Mouse (Mus musculus): ENCODE results near the gene Tc2n.

Gene Tc2n

DNA sequence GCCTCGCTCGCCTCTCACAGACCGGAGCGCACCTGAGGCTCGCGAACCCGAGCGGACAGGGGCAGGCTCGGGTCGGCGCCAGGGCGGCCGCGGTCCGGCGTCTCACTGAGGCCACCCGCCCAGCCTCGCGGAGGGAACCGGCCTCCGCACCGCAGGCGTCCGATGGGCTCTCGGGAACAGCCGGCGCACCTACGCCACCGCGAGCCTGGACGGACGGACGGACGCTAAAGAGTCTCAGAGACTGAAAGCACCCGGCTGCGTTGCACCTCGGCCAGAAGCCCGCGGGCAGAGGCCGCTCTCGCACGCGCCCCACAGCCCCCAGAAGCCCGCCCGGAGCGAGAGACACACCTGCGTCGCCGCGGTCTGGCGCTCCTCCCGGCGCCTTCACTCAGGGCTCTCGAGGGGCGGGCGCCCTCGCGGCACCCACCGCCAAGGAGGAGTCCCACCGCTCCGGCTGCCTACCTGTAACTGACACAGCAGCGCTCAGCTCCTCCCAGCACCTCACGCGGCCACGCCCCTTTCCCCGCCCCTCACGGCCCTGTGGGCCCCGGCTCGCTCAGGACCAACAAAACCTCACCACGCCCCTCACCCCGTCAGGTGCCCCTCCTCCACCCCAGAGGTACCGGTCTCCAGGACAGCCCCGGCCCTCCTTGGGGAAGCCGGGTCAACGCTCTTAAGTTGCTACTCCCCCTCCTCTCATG lies at the start of gene Tc2n:
Tc2n (minus strand) TSS at position 470 of the 701 bp plus-strand sequence.
- WGBS = under 1% methylated on average over 75 of the region's 75 CpGs

DNA sequence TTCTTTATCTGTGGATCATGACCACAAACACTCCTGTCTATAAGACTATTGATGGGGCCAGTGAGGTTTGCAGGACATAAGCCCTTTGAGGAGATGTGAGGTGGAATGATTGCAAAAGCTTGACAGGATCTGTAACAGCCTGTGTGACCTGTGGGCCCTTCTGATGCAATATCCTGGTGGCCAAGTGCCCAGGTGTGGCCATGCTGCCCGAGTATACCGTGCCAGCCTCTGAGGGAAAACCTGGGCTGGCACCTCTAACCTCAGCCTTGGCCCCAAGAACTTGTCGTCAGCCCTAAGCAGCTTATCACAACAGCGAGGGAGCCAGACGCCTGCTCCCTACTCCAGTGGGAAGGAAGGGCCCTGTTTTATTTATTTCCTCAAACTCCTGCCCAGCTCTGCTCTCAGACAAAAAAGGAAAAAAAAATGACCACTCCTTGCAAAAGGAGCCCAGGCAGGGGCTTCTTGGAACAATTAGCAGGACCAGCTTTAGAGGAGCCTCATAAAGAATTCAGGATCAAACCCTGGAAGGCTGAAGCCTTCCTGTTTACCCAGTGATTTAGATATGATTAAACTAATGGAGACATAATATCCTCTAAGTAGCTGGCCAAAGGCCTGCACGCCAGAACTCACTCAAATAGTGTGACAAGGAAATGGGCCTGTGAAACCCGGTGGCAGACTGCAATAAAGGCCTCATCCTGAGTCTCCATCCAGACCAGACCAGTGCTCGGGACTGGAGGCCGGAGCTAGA lies 49.2 kb upstream of the Tc2n start:
- WGBS = 67% methylated on average over 9 of the region's 9 CpGs

DNA sequence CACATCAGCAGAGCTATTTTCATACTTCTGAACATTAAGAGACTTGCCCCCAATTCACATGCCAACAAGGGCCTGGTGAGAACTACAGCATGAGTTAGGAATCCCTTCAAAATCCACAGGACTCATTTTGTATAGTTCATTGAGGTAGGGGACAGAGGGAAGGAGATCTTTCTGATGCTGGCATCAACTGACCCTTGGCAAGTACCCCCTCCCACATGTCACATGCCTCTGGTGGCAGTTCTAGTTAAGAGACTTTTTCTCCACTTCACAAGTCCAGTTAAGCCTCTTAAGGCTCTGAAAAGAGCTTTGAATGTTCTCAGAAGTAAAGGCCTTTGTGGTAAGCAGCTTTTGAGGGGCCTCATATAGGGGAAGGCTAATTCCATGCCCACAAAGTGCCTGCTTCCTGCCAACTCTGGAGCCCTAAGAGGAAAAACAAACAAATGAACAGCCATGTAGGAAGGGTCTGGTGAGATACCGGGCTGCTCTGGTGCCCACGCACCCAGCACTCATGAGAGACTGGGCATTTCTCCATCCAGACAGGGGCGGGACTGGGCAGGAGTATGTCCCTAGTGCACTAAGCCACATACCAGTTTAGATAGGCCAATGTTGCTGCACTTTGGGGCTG lies 48.0 kb upstream of the Tc2n start:
- WGBS = 68% methylated on average over 3 of the region's 3 CpGs

DNA sequence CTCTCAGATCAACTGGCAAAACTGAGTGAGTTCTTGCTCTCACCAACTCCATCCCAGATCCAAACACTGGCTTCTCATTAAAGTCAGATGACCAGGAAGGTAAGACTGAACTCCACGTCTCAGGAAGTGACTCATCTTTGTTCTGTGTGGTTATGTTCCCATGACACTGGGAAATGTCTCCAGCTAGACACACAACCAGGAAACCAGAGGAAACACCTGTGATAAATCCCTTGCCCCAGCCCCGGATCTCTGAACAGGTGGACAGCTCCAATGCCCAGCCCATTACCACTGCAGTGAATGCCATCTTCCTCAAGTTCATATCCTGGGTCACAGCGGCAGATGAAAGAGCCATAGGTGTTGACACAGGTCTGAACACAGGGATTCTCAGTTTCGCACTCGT lies 46.5 kb upstream of the Tc2n start:
- 91% methylated on average over 5 of the region's 5 CpGs for WGBS

DNA sequence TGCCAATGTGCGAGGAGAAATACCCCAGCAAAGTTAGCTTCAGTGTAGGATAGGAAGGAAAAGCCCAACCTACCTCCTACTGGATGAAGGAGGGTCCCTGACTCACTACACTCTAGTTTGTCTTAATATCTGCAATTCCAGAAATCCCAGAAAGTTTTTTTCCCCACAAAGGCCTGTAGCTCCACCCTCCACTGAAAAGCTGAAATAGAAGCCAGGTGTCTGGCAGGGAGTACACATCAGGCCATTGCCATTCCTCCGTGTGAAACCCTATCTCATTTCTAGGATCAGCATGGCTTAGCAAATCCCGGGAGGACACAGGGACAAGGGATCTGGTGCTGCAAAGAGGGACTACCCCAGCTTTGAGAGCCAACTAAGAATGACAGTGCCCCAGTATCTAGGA lies 44.7 kb upstream of the Tc2n start:
- 83% methylated on average over 3 of the region's 3 CpGs for WGBS

DNA sequence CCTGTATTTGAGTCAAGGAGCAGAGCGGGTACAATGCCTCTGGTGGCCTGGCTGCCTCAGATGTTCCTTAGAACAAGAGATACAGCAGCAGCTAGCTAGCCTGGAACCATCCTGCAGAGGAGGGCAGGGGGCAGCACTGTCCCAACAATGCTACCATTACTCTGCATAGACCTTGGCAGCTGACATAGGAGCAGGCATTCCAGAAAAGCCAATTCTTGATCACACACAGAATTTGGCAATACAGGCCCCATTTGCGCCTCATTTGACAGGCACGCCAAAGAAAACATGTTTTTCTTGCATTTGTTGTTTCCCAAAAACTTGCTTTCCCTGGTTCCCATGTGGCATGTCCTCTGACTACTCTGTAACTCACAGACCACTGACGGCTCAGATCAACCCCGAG lies 43.7 kb upstream of the Tc2n start:
- 87% methylated on average over 5 of the region's 5 CpGs for WGBS

DNA sequence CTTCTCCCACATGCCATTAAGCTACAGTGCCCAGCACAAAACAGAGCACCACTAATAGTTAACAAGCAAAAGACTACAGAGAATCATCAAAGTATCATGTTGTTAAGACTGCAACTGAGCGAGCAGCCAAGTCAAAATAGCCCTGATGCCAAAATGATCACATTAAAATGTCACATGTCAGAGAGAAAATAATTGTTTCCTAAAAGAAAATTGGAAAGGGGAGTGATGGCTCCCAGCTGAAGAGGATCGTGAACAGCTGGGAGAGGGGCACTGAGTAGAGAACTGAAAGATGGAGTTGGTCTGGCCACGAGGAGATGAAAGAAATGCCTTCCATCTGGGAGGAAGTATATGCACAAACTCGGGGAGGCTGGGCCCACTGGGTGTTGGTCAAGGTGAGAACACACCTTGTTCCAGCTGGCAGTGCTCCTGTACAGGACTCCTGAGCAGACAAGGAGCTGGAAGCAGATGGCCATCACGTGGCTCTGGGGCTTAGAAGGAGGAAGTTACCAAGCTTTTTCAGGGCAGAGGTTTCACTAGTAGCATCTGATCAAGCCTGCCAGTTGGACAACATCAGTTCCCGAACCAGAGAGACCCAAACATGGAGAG lies 41.2 kb upstream of the Tc2n start:
- 77% methylated on average over 6 of the region's 6 CpGs for WGBS

DNA sequence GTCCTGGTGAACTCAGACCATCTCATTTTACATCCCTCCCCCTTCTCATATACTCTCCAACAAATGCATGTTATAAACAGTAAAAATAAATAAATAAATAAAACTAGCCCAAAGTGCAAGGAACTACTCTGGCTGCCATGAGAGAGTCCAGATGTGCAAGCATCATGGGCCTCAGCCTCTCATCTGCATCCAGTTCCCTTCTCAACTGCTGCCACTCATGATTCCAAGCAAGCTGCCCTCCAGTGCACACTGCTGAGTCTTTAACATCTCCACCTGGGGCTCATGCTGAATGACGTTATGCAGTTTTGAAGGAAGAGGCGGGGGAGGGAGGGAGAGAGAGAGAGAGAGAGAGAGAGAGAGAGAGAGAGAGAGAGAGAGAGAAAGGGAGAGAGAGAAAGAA lies 24.1 kb upstream of the Tc2n start:
- WGBS = 54% methylated on average over 2 of the region's 2 CpGs

DNA sequence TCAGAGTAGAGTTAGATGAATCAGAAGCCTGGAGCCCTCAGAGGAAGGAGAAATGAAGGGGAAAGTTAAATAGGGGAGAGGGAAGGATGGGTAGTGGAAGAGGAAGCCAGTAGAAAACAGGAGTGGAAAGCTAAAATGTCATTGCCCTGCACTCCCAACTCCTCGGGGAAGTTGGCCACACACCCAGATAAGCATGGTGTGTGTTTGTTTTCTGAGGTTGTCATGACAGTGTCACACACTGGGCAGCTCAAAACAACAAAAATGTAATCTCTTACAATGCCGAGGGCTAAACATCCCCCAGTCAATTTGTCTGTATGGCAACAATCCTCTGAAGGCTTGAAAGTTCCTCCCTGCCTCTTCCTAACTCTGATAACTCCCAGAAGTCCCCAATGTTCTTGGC lies 22.2 kb upstream of the Tc2n start:
- WGBS = 65% methylated on average over 2 of the region's 2 CpGs

DNA sequence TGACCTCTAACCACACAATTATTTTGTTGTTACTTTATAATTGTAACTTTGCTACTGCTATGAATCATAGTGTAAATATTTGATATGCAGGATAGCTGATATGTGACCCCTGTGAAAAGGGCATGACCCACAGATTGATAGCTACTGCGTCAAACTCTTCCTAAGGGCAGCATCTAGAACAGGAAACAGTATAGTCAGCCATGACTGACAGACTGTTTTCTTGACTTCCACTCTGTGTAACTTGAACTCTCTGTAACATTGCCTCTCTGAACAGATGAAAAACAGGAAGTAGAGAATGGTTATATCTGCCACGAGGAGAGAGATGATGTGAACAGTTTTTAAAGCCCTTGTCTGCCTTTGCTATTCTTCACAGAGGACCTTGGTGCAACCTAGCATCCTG lies 21.7 kb upstream of the Tc2n start:
- WGBS = 63% methylated on average over 2 of the region's 2 CpGs

DNA sequence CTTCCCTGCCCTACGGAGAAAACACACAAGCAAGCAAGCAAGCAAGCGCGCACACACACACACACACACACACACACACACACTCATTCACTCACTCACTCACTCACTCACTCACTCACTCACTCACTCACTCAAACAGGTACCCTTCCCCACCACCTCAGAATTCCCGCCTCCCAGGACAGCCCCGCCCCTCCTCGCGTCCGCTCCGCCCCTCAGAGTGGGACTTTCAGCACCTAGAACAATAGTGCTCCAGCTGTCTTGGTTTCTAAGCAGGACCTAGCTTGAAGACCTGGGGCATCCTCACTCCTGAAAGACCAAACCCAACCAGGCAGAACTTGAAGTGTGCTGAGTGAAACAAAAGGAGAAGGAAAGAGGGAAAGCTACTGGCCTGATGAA lies 430 bp upstream of the Tc2n start:
- WGBS = 2% methylated on average over 9 of the region's 9 CpGs

DNA sequence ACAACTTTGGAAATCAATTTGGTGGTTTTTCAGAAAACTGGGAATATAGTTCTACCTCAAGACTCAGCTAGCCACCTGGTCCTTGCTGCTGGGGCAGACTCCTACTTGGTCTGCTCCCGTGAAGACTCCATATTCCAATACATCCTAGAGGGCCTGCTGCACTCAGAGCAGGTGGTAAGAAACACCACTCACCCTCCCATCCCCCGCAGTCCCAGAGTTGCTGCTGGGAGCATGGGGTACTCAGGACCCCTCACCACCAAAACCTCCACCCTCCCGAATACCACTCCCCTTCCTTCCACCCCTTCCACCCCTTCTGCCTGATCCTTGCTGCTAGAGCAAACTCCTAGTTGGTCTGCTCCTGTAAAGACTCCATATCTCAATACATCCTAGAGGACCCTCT lies 19.1 kb downstream of the Tc2n start:
- 82% methylated on average over 3 of the region's 3 CpGs for WGBS

DNA sequence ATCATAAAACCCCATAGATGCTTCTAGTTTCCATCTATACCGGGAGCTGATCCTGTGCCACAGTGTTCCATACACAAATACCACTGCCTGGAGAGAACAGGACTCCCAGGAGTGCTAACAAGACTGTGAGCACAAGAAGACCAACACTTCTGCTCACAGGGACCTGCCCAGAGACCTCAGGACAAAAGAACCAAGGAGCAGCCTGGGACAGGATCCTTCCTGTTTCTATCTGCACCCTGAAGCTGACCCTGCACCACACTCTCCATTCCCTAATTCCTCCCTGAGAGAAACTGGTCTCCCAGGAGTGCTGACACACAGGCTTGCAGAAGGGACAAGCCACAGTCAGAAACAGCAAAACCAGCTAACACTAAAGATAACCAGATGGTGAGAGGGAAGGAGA lies 21.8 kb downstream of the Tc2n start:
- 95% methylated on average over 1 of the region's 1 CpGs for WGBS

DNA sequence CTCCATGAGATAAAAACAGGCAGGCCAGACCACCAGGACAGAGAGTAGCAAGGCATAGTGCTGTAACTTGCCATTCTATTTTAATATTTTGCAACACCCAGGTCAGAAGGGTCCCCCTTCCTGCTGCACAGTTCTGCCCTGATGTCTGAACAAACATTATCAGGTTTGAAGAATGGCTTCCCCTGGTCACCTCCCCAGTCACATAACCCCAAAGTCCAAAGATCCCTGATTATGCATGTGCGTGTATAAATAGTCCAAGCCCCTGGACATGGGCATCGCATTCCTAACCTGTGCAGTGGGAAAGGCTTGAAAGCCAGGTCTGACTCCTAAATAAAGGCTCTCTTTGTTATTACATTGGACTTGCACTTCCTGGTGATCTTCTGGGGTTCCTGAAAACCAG lies 37.8 kb downstream of the Tc2n start:
- WGBS = 90% methylated on average over 2 of the region's 2 CpGs

DNA sequence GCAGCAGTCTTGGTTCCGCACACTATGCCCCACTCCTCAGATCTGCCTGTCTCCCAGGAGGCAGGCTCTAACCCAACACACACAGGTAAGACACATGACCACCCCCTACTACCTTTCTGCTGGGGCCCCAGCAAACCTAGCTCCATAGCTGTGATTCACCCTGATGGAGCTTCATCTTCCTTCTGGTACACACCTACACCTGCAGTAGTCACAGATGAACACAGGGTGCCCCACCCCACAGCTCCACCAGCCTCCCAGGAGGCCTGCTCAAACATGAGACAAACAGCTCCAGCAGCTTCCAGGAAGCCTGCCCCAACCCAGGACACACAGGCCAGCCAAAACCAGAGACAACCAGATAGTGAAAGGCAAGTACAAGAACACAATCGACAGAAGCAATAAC lies 50.8 kb downstream of the Tc2n start:
- 91% methylated on average over 2 of the region's 2 CpGs for WGBS

DNA sequence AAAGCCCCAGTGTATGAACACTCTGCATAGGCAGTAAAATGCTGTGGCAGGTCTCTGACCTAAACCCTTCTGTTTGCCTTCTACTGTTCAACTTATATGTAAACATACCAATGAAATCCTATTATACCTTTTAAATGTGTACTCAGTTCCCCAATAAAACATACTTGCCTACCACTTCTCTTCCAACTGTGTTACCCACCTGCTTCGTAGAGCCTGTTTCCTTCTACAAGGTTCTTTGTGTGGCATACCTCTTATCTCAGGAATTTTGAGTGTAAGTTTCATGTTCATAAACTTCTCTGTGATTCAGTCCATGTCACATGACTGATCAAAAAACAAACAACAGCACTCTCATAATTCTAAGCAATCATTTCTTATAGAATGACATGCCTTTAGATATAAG lies 85.2 kb downstream of the Tc2n start:
- 84% methylated on average over 1 of the region's 1 CpGs for WGBS
